Mouse (Mus musculus): ENCODE data around the gene Ttll10. TPM values are rescaled to one million over a fixed set of nuclear protein-coding genes. Genes with fewer than 3 reads are reported as not detected.
A peak's percentile ranks its signal among the peaks of the same experiment; 100 is the strongest.

Gene Ttll10
- polyA plus RNA-seq, 1 experiment, result not detected

DNA sequence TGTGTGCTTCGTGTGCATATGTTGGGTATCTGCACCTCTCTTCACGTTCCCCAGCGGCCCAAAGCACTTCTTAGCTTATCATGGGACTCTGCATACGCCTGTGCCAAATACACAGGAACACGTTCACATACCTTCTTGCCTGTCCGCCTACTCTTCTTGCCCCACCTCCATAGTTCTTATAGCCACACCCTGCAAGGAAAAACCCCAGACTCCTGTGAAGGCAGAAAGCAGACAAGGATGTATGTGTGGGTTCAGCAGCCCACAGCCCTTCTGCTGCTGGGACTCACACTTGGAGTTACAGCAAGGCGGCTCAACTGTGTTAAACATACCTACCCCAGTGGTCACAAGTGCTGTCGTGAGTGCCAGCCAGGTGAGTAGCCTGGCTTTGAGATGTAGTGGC is 45.6 kb downstream of the Ttll10 start, which contains the start of gene Tnfrsf4:
Gene Tnfrsf4, plus strand, starts transcription at position 207 of the 400 bp plus-strand sequence.
- no peaks in the 10 kb centered on the region for H3K4me1 ChIP-seq (ENCODE audit: control insufficient read depth, insufficient read depth, low read length)
- H3K4me3 ChIP-seq (ENCODE audit: insufficient read depth, low read length), result no peak within 1 kb of the TSS
- no peak within 1 kb of the TSS for H3K27ac ChIP-seq (ENCODE audit: insufficient read depth, low read length)
- TF ChIP-seq POLR2A (IDR thresholded peaks at IDR 0.05; ENCODE audit: low read depth, low read length) (no peak), CTCF (IDR thresholded peaks at IDR 0.05; ENCODE audit: borderline replicate concordance, insufficient read depth, low read length) (no peak)

DNA sequence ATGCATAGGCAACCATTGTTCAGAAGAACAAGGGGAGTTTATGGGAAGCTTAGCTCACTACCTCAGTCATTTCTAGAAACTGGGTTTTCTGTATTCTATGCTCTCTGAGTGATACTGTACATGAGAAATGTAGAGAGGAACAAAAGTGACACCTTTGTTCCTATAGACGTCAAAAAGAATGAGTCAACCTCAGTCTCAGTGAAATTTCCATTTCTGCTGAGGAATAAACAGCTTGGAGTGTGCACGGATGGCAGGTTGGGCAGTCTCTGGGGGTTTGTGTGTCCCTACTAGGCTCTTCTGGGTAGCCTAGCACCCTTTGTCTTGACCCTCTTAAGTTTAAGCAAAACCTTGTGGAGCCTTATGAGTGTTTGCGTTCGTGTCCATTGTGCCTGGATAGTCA is 50.8 kb downstream of the Ttll10 start:
- Histone ChIP-seq H3K27ac (ENCODE audit: insufficient read depth, low read length) (no peak overlapping the region), H3K4me1 (ENCODE audit: control insufficient read depth, insufficient read depth, low read length) (no peaks in the 10 kb centered on the region), H3K4me3 (ENCODE audit: insufficient read depth, low read length) (no peak overlapping the region)
- TF ChIP-seq POLR2A (IDR thresholded peaks at IDR 0.05; ENCODE audit: low read depth, low read length) (no peak), CTCF (IDR thresholded peaks at IDR 0.05; ENCODE audit: borderline replicate concordance, insufficient read depth, low read length) (no peak)

DNA sequence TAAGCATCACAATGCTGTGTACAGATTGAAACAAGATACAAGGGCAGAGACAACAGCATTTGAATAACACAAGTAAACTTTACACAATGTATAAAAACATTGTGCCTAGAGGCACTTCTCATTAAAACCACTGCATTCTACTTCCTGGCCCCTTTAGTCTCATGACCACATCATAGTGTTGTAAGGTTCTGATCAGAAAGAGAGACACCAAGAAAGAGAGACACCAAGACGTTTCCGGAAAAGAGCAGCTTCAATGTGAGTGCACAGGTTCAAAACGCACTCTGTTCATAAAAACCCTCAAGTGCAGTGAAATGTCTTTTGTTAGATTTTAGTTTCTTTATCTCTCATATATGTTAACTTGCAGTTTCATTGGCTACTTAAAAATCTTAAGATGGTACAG is 55.1 kb downstream of the Ttll10 start:
- TF ChIP-seq CTCF (IDR thresholded peaks at IDR 0.05; ENCODE audit: borderline replicate concordance, insufficient read depth, low read length) (no peak), POLR2A (IDR thresholded peaks at IDR 0.05; ENCODE audit: low read depth, low read length) (no peak)
- no peak overlapping the region for H3K4me3 ChIP-seq (ENCODE audit: insufficient read depth, low read length)
- H3K27ac ChIP-seq (ENCODE audit: insufficient read depth, low read length), result no peak overlapping the region
- H3K4me1 ChIP-seq (ENCODE audit: control insufficient read depth, insufficient read depth, low read length), result no peaks in the 10 kb centered on the region

DNA sequence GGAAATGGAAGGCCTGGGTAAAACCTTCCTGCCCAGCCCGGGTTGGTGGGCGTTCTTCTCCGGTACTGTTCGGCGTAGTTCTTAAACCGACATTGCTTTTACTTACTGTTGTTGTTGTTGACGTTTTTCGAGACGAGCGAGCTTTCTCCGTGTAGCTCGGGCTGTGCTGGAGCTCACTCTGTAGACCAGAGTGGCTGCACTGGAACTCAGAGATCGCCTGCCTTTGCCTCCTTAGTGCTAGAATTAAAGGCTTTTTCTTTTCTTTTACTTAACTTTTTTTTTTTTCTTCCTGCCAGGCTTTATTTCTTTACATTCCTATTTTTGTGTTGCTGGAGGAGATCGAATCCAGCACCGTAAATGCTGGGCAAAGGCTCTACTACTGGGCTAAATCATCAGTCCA is 65.6 kb downstream of the Ttll10 start:
- Histone ChIP-seq H3K4me1 (ENCODE audit: control insufficient read depth, insufficient read depth, low read length) (peaks cover 3% of the 10 kb centered on the region; the same call in 1 of the 2 replicates), H3K27ac (ENCODE audit: insufficient read depth, low read length) (peak overlapping the region; percentile 93), H3K4me3 (ENCODE audit: insufficient read depth, low read length) (peak overlapping the region; percentile 98)
- no peak for TF ChIP-seq POLR2A (IDR thresholded peaks at IDR 0.05; ENCODE audit: low read depth, low read length)
- TF ChIP-seq CTCF (IDR thresholded peaks at IDR 0.05; ENCODE audit: borderline replicate concordance, insufficient read depth, low read length), result no peak

DNA sequence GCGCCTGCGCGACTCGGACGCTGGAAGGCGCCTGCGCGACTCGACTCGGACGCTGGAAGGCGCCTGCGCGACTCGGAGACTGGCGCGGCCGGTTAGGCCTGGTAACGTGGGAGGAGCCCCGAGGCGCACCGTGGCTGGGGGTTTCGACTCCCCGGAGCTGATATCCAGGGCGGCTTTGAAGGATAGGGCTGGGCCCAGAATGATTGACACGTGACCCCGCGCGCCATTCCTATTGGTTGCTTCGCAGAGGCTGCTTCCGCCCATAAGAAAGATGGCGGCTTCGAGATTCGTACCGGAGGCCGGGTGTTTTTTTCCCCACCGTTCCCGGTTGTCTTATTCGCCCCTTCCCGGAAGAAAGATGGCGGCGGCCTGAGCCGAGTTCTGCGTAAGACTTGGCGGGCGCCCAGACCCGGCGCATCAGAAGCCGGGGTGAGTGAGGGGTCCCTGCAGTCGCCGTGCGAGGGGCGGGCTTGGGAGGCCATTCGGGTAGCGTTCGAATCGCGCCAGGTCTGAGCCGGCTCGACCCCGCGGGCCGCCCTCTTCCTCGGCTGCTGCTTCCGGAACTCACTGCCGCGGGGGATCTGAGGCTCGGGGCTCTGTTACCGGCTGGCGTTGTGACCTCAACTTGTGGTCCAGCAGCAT is 66.2 kb downstream of the Ttll10 start:
- TF ChIP-seq POLR2A (IDR thresholded peaks at IDR 0.05; ENCODE audit: low read depth, low read length), result peak; percentile 59; the same call in 1 of the 2 replicates
- TF ChIP-seq CTCF (IDR thresholded peaks at IDR 0.05; ENCODE audit: borderline replicate concordance, insufficient read depth, low read length), result no peak
- H3K4me3 ChIP-seq (ENCODE audit: insufficient read depth, low read length), result peak overlapping the region; percentile 98
- H3K4me1 ChIP-seq (ENCODE audit: control insufficient read depth, insufficient read depth, low read length), result peaks cover 3% of the 10 kb centered on the region; the same call in 1 of the 2 replicates
- H3K27ac ChIP-seq (ENCODE audit: insufficient read depth, low read length), result peak overlapping the region; percentile 93

DNA sequence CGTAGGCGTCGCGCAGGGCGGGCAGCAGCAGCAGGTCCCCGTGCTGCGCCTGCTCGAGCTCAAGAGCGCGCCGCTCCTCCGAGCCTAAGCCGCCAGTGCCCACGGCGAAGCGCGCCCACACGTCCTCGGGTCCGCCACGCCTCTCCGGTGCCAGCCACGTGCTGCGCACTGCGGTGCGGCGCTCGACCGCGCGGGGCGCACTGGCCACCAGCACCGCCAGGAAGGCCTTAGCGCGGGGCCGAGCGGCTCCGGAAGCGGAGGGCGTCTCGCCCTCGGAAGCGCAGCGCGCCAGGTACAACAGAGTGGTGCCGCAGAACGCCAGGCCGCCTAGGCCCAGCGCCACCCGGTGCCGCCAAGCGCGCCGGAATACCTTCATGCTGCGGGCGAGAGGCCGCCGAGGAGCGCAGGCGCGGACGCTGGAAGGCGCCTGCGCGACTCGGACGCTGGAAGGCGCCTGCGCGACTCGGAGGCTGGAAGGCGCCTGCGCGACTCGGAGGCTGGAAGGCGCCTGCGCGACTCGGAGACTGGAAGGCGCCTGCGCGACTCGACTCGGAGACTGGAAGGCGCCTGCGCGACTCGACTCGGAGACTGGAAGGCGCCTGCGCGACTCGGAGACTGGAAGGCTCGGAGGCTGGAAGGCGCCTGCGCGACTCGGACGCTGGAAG is 66.8 kb downstream of the Ttll10 start, which contains the start of the genes B3galt6 and Sdf4:
Gene B3galt6, minus strand, starts transcription at position 409 of the 665 bp plus-strand sequence.
Gene Sdf4, plus strand, starts transcription at position 632 of the 665 bp plus-strand sequence.
- H3K4me3 ChIP-seq (ENCODE audit: insufficient read depth, low read length), result peak within 1 kb of the TSS; percentile 98
- peaks cover 3% of the 10 kb centered on the region; the same call in 1 of the 2 replicates for H3K4me1 ChIP-seq (ENCODE audit: control insufficient read depth, insufficient read depth, low read length)
- TF ChIP-seq POLR2A (IDR thresholded peaks at IDR 0.05; ENCODE audit: low read depth, low read length) (peak; percentile 65), CTCF (IDR thresholded peaks at IDR 0.05; ENCODE audit: borderline replicate concordance, insufficient read depth, low read length) (peak; percentile 50)
- peak within 1 kb of the TSS; percentile 93 for H3K27ac ChIP-seq (ENCODE audit: insufficient read depth, low read length)

DNA sequence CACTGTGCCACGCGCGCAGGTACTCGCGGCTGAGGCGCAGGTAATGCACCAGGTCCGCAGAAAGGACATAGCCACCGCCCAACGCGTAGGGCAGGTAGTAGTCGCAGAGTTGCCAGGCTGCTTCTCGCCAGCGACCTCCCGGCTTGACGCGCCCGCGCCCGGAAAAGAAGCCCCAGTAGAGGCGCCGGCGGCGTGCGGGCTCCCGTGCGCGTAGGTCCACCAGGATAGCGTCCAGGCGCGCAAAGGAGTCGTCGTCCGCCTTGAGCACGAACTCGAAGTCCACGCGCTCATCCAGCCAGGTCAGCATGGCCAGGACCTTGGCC is 67.3 kb downstream of the Ttll10 start:
- Histone ChIP-seq H3K4me1 (ENCODE audit: control insufficient read depth, insufficient read depth, low read length) (peaks cover 3% of the 10 kb centered on the region; the same call in 1 of the 2 replicates), H3K27ac (ENCODE audit: insufficient read depth, low read length) (peak overlapping the region; percentile 85), H3K4me3 (ENCODE audit: insufficient read depth, low read length) (peak overlapping the region; percentile 50)
- no peak for TF ChIP-seq POLR2A (IDR thresholded peaks at IDR 0.05; ENCODE audit: low read depth, low read length)
- TF ChIP-seq CTCF (IDR thresholded peaks at IDR 0.05; ENCODE audit: borderline replicate concordance, insufficient read depth, low read length), result no peak

DNA sequence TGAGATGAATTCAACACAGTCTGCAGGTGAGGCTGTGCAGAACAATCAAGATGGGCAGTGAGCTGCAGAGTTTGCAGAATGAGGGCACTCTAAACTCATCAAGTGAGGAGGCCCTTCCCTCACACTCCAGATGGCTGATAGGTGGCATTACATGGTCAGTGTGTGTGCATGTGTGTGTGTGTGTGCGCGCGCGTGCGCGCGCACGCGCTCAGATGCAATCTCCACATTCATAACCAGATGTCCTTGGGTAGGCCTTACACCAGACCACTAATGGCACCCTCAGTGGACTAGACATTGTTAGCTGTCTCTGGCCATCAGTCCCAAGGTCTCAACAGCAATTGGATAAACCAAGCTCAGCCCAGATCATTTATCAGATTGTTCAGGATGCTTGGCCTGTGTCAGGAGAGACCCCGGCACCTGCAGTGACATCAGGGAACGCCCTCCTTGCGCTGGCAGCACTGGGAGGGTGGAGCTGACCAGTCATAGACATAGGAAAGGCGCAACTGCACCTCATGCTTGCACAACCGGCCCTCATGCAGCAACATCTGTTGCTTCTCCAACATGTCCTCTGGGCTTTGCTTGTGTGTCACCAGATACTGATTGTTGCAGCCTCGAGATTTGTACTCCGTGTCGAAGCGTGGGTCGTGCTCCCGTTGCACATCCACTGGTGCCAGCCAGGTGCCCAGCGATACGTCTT is 67.9 kb downstream of the Ttll10 start:
- TF ChIP-seq CTCF (IDR thresholded peaks at IDR 0.05; ENCODE audit: borderline replicate concordance, insufficient read depth, low read length), result no peak
- 0 out of 2 replicates have a peak, but pooled peaks have one; percentile 1 for TF ChIP-seq POLR2A (IDR thresholded peaks at IDR 0.05; ENCODE audit: low read depth, low read length)
- Histone ChIP-seq H3K4me1 (ENCODE audit: control insufficient read depth, insufficient read depth, low read length) (peaks cover 3% of the 10 kb centered on the region; the same call in 1 of the 2 replicates), H3K27ac (ENCODE audit: insufficient read depth, low read length) (no peak overlapping the region), H3K4me3 (ENCODE audit: insufficient read depth, low read length) (peak overlapping the region; percentile 50)

Other genes starting within 250 kb of the Ttll10 start
- gene Ccnl2, start 246.9 kb downstream of the Ttll10 start, polyA plus RNA-seq (2011; ENCODE audit: insufficient read length, low read depth, missing spikeins), result 74.3 and 91.9 TPM in 2 replicates
- 73.1 and 74.4 TPM in 2 replicates for gene Aurkaip1, start 228.1 kb downstream of the Ttll10 start, polyA plus RNA-seq (2011; ENCODE audit: insufficient read length, low read depth, missing spikeins)
- gene Mxra8, start 219.7 kb downstream of the Ttll10 start, polyA plus RNA-seq (2011; ENCODE audit: insufficient read length, low read depth, missing spikeins), result 441 and 484 TPM in 2 replicates
- 38.5 and 41.4 TPM in 2 replicates for gene Dvl1, start 212.0 kb downstream of the Ttll10 start, polyA plus RNA-seq (2011; ENCODE audit: insufficient read length, low read depth, missing spikeins)
- gene Tas1r3, start 196.1 kb downstream of the Ttll10 start, polyA plus RNA-seq (2011; ENCODE audit: insufficient read length, low read depth, missing spikeins), result 0.14 TPM in 1 of 2 replicates, not detected in the other
- 17.4 and 21.5 TPM in 2 replicates for gene Cptp, start 190.0 kb downstream of the Ttll10 start, polyA plus RNA-seq (2011; ENCODE audit: insufficient read length, low read depth, missing spikeins)
- 33.2 and 40.0 TPM in 2 replicates for gene Ints11, start 189.9 kb downstream of the Ttll10 start, polyA plus RNA-seq (2011; ENCODE audit: insufficient read length, low read depth, missing spikeins)
- gene Pusl1, start 167.6 kb downstream of the Ttll10 start, polyA plus RNA-seq (2011; ENCODE audit: insufficient read length, low read depth, missing spikeins), result 23.2 and 27.1 TPM in 2 replicates
- gene Acap3, start 167.6 kb downstream of the Ttll10 start, polyA plus RNA-seq (2011; ENCODE audit: insufficient read length, low read depth, missing spikeins), result 18.1 and 25.7 TPM in 2 replicates
- gene Ube2j2, start 115.6 kb downstream of the Ttll10 start, polyA plus RNA-seq (2011; ENCODE audit: insufficient read length, low read depth, missing spikeins), result 82.9 and 96.0 TPM in 2 replicates
- 25.2 and 31.0 TPM in 2 replicates for gene C1qtnf12, start 97.1 kb downstream of the Ttll10 start, polyA plus RNA-seq (2011; ENCODE audit: insufficient read length, low read depth, missing spikeins)
- 5.3 and 5.4 TPM in 2 replicates for gene B3galt6, start 66.8 kb downstream of the Ttll10 start, polyA plus RNA-seq (2011; ENCODE audit: insufficient read length, low read depth, missing spikeins)
- gene Sdf4, start 66.5 kb downstream of the Ttll10 start, polyA plus RNA-seq (2011; ENCODE audit: insufficient read length, low read depth, missing spikeins), result 172 and 187 TPM in 2 replicates
- gene Tnfrsf4, start 45.6 kb downstream of the Ttll10 start, polyA plus RNA-seq (2011; ENCODE audit: insufficient read length, low read depth, missing spikeins), result 1.8 and 2.8 TPM in 2 replicates
- 1.4 TPM in 1 of 2 replicates, not detected in the other for gene Tnfrsf18, start 33.2 kb downstream of the Ttll10 start, polyA plus RNA-seq (2011; ENCODE audit: insufficient read length, low read depth, missing spikeins)
- gene 9430015G10Rik, start 50.6 kb upstream of the Ttll10 start, polyA plus RNA-seq (2011; ENCODE audit: insufficient read length, low read depth, missing spikeins), result 15.0 and 22.1 TPM in 2 replicates
- gene Rnf223, start 71.1 kb upstream of the Ttll10 start, polyA plus RNA-seq (2011; ENCODE audit: insufficient read length, low read depth, missing spikeins), result not detected in 2 replicates
- 102 and 110 TPM in 2 replicates for gene Agrn, start 138.1 kb upstream of the Ttll10 start, polyA plus RNA-seq (2011; ENCODE audit: insufficient read length, low read depth, missing spikeins)
- gene Isg15, start 141.4 kb upstream of the Ttll10 start, polyA plus RNA-seq (2011; ENCODE audit: insufficient read length, low read depth, missing spikeins), result 71.0 and 85.7 TPM in 2 replicates
- 2.9 and 3.6 TPM in 2 replicates for gene AW011738, start 143.9 kb upstream of the Ttll10 start, polyA plus RNA-seq (2011; ENCODE audit: insufficient read length, low read depth, missing spikeins)
- gene Perm1, start 156.5 kb upstream of the Ttll10 start, polyA plus RNA-seq (2011; ENCODE audit: insufficient read length, low read depth, missing spikeins), result 0.12 TPM in 1 of 2 replicates, not detected in the other
- gene Plekhn1, start 175.4 kb upstream of the Ttll10 start, polyA plus RNA-seq (2011; ENCODE audit: insufficient read length, low read depth, missing spikeins), result 20.4 and 20.5 TPM in 2 replicates
- 64.6 and 66.1 TPM in 2 replicates for gene Noc2l, start 176.6 kb upstream of the Ttll10 start, polyA plus RNA-seq (2011; ENCODE audit: insufficient read length, low read depth, missing spikeins)
- gene Samd11, start 196.2 kb upstream of the Ttll10 start, polyA plus RNA-seq (2011; ENCODE audit: insufficient read length, low read depth, missing spikeins), result not detected in 2 replicates

Data from embryonic fibroblast, embryonic 13.5 days (primary cell).